Mouse (Mus musculus): ENCODE measurements around the gene Tiparp. TPM values are rescaled to one million over a fixed set of nuclear protein-coding genes. Genes with fewer than 3 reads are reported as not detected.

Tiparp gene
- polyA plus RNA-seq, 1 experiment: 7.9 TPM

GRCm38 (mm10) chr3:65603392-65604055 lies 75.3 kb downstream of the Tiparp start:
- 63% methylated on average over 4 of the region's 4 CpGs for WGBS
- no peak for DNase-seq

More at GRCm38 (mm10) chr3:65603392-65604055, 75.3 kb downstream of the Tiparp start:
- no peak overlapping the region for H3K27ac ChIP-seq (ENCODE audit: insufficient read depth, low read length)
- no peaks in the 10 kb centered on the region for H3K27me3 ChIP-seq (ENCODE audit: control insufficient read depth, insufficient read depth, low read length)
- no peaks in the 10 kb centered on the region for H3K4me1 ChIP-seq (ENCODE audit: control insufficient read depth, insufficient read depth, low read length)
- no peak overlapping the region for H3K4me3 ChIP-seq (replicated peaks; ENCODE audit: insufficient read depth, low read depth, low read length)
- TF ChIP-seq CTCF (IDR thresholded peaks at IDR 0.05; ENCODE audit: borderline replicate concordance, insufficient read depth, low read depth, low read length) (no peak), POLR2A (IDR thresholded peaks at IDR 0.05; ENCODE audit: borderline replicate concordance, insufficient read depth, low read length) (no peak)

Other genes starting within 250 kb of the Tiparp start
- 91.6 and 92.7 TPM in 2 replicates for gene Ssr3, start 135.8 kb upstream of the Tiparp start, polyA plus RNA-seq (2012; rRNA removed)
- gene Lekr1, start 137.8 kb downstream of the Tiparp start, polyA plus RNA-seq (2012; rRNA removed): 4.5 and 4.7 TPM in 2 replicates